Mouse (Mus musculus) myocyte (in vitro differentiated cells): ENCODE results near the gene 4933406M09Rik. TPM values are rescaled to one million over a fixed set of nuclear protein-coding genes. Genes with fewer than 3 reads are reported as not detected.
A peak's percentile ranks its signal among the peaks of the same experiment; 100 is the strongest.

Experiments used
- H3K27me3 ChIP-seq: one replicate; pipeline ENCODE4 v1.6.1; 2011; ENCODE audit not compliant: control insufficient read depth, insufficient read depth, insufficient read length
- H3K36me3 ChIP-seq: one replicate; pipeline ENCODE4 v1.6.1; 2011; ENCODE audit not compliant: control insufficient read depth, insufficient read depth
- H3K4me2 ChIP-seq: one replicate; pipeline ENCODE4 v1.6.1; 2011; ENCODE audit warnings: low read depth, control low read depth
- H3K4me3 ChIP-seq: one replicate; pipeline ENCODE4 v1.5.1; 2011; ENCODE audit warnings: mild to moderate bottlenecking, control low read depth, moderate library complexity
- H3K79me2 ChIP-seq: one replicate; pipeline ENCODE4 v1.6.1; 2011; ENCODE audit not compliant: control insufficient read depth, insufficient read depth
- H3ac ChIP-seq: one replicate; pipeline ENCODE4 v1.6.1; 2011; ENCODE audit not compliant: control insufficient read depth, insufficient read length
- CEBPB ChIP-seq: IDR thresholded peaks from 2 replicates; pipeline ENCODE4 v1.6.1; 2011; ENCODE audit warnings: mild to moderate bottlenecking, moderate library complexity; ENCODE audit not compliant: poor library complexity, insufficient read depth, severe bottlenecking
- E2F4 ChIP-seq: IDR thresholded peaks from one replicate; pipeline ENCODE4 v1.6.1; 2011; ENCODE audit warnings: mild to moderate bottlenecking, control low read depth, moderate library complexity; ENCODE audit not compliant: insufficient read depth
- MAX ChIP-seq: IDR thresholded peaks from one replicate; pipeline ENCODE4 v1.6.1; 2011; ENCODE audit warnings: low read depth, mild to moderate bottlenecking, control low read depth
- MYOD1 ChIP-seq, 3 experiments: IDR thresholded peaks; one replicate each; pipeline ENCODE4 v1.6.1; 2011; ENCODE audit warnings: control low read depth in 2 of 3, low read depth in 2 of 3, mild to moderate bottlenecking in 2 of 3, moderate library complexity in 1 of 3; ENCODE audit not compliant: insufficient read length in 2 of 3, control insufficient read depth in 1 of 3
- MYOG ChIP-seq, 3 experiments: IDR thresholded peaks; one replicate each; pipeline ENCODE4 v1.6.1; 2011; ENCODE audit warnings: control low read depth in 2 of 3, low read depth in 2 of 3, mild to moderate bottlenecking in 2 of 3; ENCODE audit not compliant: insufficient read length in 2 of 3, control insufficient read depth in 1 of 3, insufficient read depth in 1 of 3
- POLR2A ChIP-seq: IDR thresholded peaks from one replicate; pipeline ENCODE4 v1.6.1; 2011; ENCODE audit warnings: low read depth, mild to moderate bottlenecking, control low read depth, moderate library complexity; ENCODE audit not compliant: insufficient read length
- POLR2AphosphoS2 ChIP-seq: IDR thresholded peaks from one replicate; pipeline ENCODE4 v1.6.1; 2011; ENCODE audit warnings: low read depth, control low read depth; ENCODE audit not compliant: insufficient read length
- REST ChIP-seq: IDR thresholded peaks from one replicate; pipeline ENCODE4 v1.6.1; 2011; ENCODE audit warnings: mild to moderate bottlenecking, control low read depth, moderate library complexity; ENCODE audit not compliant: insufficient read depth, insufficient read length
- SRF ChIP-seq: IDR thresholded peaks from one replicate; pipeline ENCODE4 v1.6.1; 2011; ENCODE audit warnings: low read depth; ENCODE audit not compliant: control insufficient read depth, insufficient read length
- TCF12 ChIP-seq: IDR thresholded peaks from one replicate; pipeline ENCODE4 v1.6.1; 2011; ENCODE audit warnings: mild to moderate bottlenecking, control low read depth; ENCODE audit not compliant: poor library complexity, insufficient read depth, severe bottlenecking
- TCF3 ChIP-seq: IDR thresholded peaks from one replicate; pipeline ENCODE4 v1.6.1; 2011; ENCODE audit warnings: low read depth, control low read depth; ENCODE audit not compliant: insufficient read length
- USF1 ChIP-seq: IDR thresholded peaks from one replicate; pipeline ENCODE4 v1.6.1; 2011; ENCODE audit warnings: low read depth, mild to moderate bottlenecking, control low read depth, moderate library complexity
- polyA plus RNA-seq: library from polyadenylated mRNA; unstranded; fragments of >200 nt; fragmentation: generic; extraction: Trizol; gene quantifications from one replicate; pipeline ENCODE4 v1.2.1, GENCODE M21; 2012; ENCODE audit warnings: missing spikeins

4933406M09Rik gene
- polyA plus RNA-seq, 1 experiment, result not detected

DNA sequence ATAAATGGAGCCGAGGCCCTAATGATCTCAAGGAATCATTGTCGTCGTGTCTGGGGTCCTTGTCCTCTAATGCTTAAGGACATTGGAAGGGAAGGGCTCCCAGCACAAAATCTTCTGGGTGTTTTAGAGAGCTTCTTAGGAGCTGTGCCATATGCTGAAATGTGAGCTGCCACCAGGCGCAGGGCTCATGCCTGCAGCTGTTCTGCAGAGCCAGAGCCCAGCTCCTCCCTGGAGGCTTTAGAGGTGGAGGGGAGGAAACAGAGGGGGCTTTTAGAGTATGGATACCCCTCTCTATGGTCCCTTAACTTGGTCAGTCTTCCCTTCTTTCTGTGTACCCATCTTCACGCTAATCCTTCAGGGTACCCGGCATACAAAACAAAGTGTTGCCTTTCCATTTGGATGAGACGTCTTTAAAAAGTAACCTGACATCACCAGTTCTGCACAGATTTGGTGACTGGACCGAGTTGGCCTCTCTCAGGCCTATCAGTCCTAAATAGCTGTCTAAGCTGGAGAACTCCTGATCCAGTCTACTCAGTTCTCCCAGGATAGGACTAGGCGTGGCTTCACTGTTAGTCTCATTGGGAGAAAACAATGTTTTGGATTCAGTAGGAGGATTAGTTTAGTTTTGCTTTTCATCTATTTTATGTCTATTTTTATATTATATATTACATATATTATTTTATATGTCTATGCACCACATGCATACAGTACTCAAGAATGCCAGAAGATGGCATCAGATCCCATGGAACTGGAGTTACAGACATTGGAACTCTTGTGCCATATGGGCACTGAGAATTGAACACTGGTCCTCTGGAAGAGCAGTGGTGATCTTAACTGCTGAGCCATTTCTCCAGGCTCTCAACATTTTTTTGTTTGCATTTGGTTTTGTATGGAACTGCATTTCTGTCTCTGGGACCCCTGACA lies 26.2 kb downstream of the 4933406M09Rik start:
- TF ChIP-seq POLR2AphosphoS2 (peak; percentile 81), E2F4 (no peak), CEBPB (no peak), MAX (no peak), USF1 (no peak), MYOD1 (IDR thresholded peaks at IDR 0.05; ENCODE audit: control insufficient read depth in 1 of 3, insufficient read length in 2 of 3, low read depth in 2 of 3) (peak; percentile 52 to 89 (median 74)), REST (no peak), TCF3 (no peak), SRF (no peak), POLR2A (no peak), MYOG (IDR thresholded peaks at IDR 0.05; ENCODE audit: control insufficient read depth in 1 of 3, insufficient read depth in 1 of 3, insufficient read length in 2 of 3, low read depth in 2 of 3) (peak; percentile 81 to 93 (median 90)), TCF12 (peak; percentile 70)

DNA sequence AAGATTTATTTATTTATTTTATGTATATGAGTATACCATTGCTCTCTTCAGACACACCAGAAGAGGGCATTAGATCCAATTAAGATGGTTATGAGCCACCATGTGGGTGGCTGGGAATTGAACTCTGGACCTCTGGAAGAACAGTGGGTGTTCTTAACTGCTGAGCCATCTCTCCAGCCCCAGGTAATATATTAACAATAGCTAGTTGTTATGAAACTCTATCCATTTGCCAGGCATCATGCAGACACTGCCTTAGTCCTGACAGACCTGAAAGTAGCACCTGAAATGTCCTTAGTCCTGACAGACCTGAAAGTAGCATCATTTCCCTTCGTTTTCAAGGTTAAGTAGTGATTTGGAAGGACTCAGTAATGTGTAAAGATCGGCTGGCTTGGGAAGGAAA lies 28.3 kb downstream of the 4933406M09Rik start:
- TF ChIP-seq POLR2AphosphoS2 (peak; percentile 65), SRF (no peak)
- Histone ChIP-seq H3ac (no peak overlapping the region), H3K4me2 (peak overlapping the region; percentile 90), H3K4me3 (no peak overlapping the region), H3K79me2 (peaks cover 38% of the 10 kb centered on the region), H3K27me3 (no peaks in the 10 kb centered on the region), H3K36me3 (peaks cover 40% of the 10 kb centered on the region)

More for the DNA sequence above, 26.2 kb downstream of the 4933406M09Rik start:
- no peaks in the 10 kb centered on the region for H3K27me3 ChIP-seq
- peaks cover 61% of the 10 kb centered on the region for H3K36me3 ChIP-seq
- no peak overlapping the region for H3K4me3 ChIP-seq
- H3K79me2 ChIP-seq, result peaks cover 36% of the 10 kb centered on the region
- peak overlapping the region; percentile 57 for H3K4me2 ChIP-seq
- no peak overlapping the region for H3ac ChIP-seq

DNA sequence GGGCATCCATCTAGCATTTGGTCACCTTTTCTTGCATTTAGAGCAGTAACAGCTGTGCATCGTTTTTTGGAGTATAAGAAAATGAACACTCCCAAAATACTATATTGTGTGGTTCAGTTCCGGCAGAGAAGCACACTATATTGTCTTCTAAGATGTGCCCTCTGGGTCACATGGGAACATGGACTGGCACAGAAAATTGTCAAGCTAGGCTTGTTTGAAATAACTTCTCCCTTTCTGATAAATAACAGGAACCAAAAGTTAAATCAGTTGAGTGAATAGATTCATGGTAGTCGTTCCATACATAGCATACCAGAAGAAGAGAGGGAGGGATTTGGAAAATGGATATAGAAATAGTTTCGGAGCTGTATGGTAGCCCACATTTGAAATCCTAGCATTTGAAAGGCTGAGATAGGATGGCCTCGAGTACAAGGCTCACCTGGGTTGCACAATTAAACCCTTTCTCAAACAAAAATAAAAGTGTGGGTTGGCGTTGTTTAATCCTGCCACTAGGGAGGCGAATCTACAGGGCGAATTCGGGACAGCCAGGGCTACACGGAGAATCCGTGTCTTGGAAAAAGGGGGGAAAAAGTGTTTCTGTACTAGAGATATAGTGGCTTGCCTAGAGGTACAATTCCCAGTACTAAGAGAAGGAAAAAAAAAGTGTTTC lies 28.9 kb downstream of the 4933406M09Rik start:
- Histone ChIP-seq H3K27me3 (no peaks in the 10 kb centered on the region), H3K79me2 (peaks cover 41% of the 10 kb centered on the region), H3K4me2 (peak overlapping the region; percentile 90), H3K36me3 (peaks cover 34% of the 10 kb centered on the region), H3K4me3 (peak overlapping the region; percentile 51), H3ac (peak overlapping the region; percentile 100)
- TF ChIP-seq USF1 (no peak), CEBPB (0 out of 2 replicates have a peak, but pooled peaks have one; percentile 12)

DNA sequence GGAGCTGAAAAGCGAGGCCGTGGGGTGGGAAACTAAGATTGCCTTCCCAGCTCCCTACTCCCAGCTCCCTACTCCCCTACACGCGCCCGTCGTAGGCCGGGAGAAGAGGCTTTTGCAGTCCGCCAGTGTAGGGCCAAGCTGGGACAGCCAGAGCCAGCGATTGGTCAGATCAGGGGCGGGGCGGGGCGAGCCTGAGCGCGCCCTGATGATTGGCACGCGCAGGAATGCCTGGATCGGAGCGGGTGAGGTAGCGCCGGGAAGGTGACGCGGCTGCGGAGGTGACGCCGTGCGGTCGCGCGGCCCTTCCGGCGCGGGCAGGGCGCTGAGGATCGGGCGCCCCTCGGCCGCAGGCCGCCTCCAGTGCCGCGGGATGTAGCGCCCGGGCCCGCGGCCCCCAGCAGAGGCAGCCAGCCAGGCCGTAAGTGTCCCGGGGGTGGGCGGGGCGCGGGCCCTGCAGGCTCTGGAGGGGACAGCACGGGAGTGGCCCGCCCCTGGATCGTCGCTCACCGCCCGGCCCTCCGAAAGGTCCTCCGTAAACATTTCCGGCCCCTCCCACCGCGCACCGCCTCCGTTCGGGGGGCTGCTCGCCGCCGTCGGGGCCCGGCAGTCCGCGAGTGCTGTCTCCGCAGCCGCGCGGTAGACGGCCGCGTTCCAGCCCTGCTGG lies 29.6 kb downstream of the 4933406M09Rik start, which contains the start of gene Adipor1:
Adipor1 (plus strand) TSS at position 211 of the 664 bp plus-strand sequence.
- Histone ChIP-seq H3K79me2 (peaks cover 47% of the 10 kb centered on the region), H3ac (peak within 1 kb of the TSS; percentile 100), H3K4me3 (peak within 1 kb of the TSS; percentile 51), H3K27me3 (no peaks in the 10 kb centered on the region), H3K4me2 (peak within 1 kb of the TSS; percentile 91), H3K36me3 (peaks cover 28% of the 10 kb centered on the region)
- TF ChIP-seq REST (no peak), USF1 (no peak), CEBPB (no peak), POLR2A (peak; percentile 78), MYOD1 (IDR thresholded peaks at IDR 0.05; ENCODE audit: control insufficient read depth in 1 of 3, insufficient read length in 2 of 3, low read depth in 2 of 3) (peak in 1 of 3 experiments; percentile 44), E2F4 (no peak), MYOG (IDR thresholded peaks at IDR 0.05; ENCODE audit: control insufficient read depth in 1 of 3, insufficient read depth in 1 of 3, insufficient read length in 2 of 3, low read depth in 2 of 3) (peak in 1 of 3 experiments; percentile 24), TCF12 (no peak), POLR2AphosphoS2 (peak; percentile 97), MAX (no peak)
